Mouse (Mus musculus): Measurements from ENCODE around the gene Smok3b.
A peak's percentile ranks its signal among the peaks of the same experiment; 100 is the strongest.
"Not testable (repeated sequence)": the region's sequence is repeated elsewhere in the genome, so short reads cannot be mapped to it uniquely, and the experiment has no call there.

Gene Smok3b

GRCm38 (mm10) chr5:138020961-138021479 lies at the start of gene Smok3b, which contains the start of gene Smok3a:
Gene Smok3b (plus strand): TSS chr5:138021429.
Gene Smok3a (plus strand): TSS chr5:138021261.
- not testable (repeated sequence) for DNase-seq (ENCODE audit: low read depth, low spot score)

GRCm38 (mm10) chr5:137973161-137973560 lies 48.1 kb upstream of the Smok3b start:
- no peak for DNase-seq (ENCODE audit: low read depth, low spot score)

GRCm38 (mm10) chr5:137973738-137974137 lies 47.5 kb upstream of the Smok3b start:
- DNase-seq (ENCODE audit: low read depth, low spot score) = peak; percentile 51

- no peak for DNase-seq (ENCODE audit: low read depth, low spot score)
Measured at GRCm38 (mm10) chr5:137974724-137975123, 46.5 kb upstream of the Smok3b start.

GRCm38 (mm10) chr5:137975434-137975833 lies 45.8 kb upstream of the Smok3b start:
- no peak for DNase-seq (ENCODE audit: low read depth, low spot score)

GRCm38 (mm10) chr5:137977291-137977690 lies 43.9 kb upstream of the Smok3b start:
- no peak for DNase-seq (ENCODE audit: low read depth, low spot score)

GRCm38 (mm10) chr5:137979081-137979480 lies 42.1 kb upstream of the Smok3b start:
- no peak for DNase-seq (ENCODE audit: low read depth, low spot score)

- DNase-seq (ENCODE audit: low read depth, low spot score) = no peak
Measured at GRCm38 (mm10) chr5:137981300-137981699, 39.9 kb upstream of the Smok3b start, which contains the start of gene Azgp1. Gene Azgp1 (plus strand): TSS chr5:137981520.

GRCm38 (mm10) chr5:137986351-137986750 lies 34.9 kb upstream of the Smok3b start:
- no peak for DNase-seq (ENCODE audit: low read depth, low spot score)

- no peak for DNase-seq (ENCODE audit: low read depth, low spot score)
Measured at GRCm38 (mm10) chr5:138009437-138009836, 11.8 kb upstream of the Smok3b start.

GRCm38 (mm10) chr5:138012382-138012781 lies 8.8 kb upstream of the Smok3b start:
- no peak for DNase-seq (ENCODE audit: low read depth, low spot score)

GRCm38 (mm10) chr5:138016530-138016929 lies 4.7 kb upstream of the Smok3b start:
- no peak for DNase-seq (ENCODE audit: low read depth, low spot score)

GRCm38 (mm10) chr5:138016997-138017396 lies 4.2 kb upstream of the Smok3b start:
- no peak for DNase-seq (ENCODE audit: low read depth, low spot score)

GRCm38 (mm10) chr5:138019577-138019976 lies 1.7 kb upstream of the Smok3b start:
- DNase-seq (ENCODE audit: low read depth, low spot score) = not testable (repeated sequence)

- DNase-seq (ENCODE audit: low read depth, low spot score) = not testable (repeated sequence)
Measured at GRCm38 (mm10) chr5:138052894-138053293, 31.7 kb downstream of the Smok3b start, which contains the start of gene Smok3c. Gene Smok3c (plus strand): TSS chr5:138053194.

GRCm38 (mm10) chr5:138073803-138074202 lies 52.6 kb downstream of the Smok3b start:
- DNase-seq (ENCODE audit: low read depth, low spot score) = no peak

- DNase-seq (ENCODE audit: low read depth, low spot score) = no peak
Measured at GRCm38 (mm10) chr5:138075684-138076083, 54.5 kb downstream of the Smok3b start.

GRCm38 (mm10) chr5:138076148-138076547 lies 54.9 kb downstream of the Smok3b start:
- DNase-seq (ENCODE audit: low read depth, low spot score) = no peak

- DNase-seq (ENCODE audit: low read depth, low spot score) = no peak
Measured at GRCm38 (mm10) chr5:138080456-138080855, 59.2 kb downstream of the Smok3b start.

GRCm38 (mm10) chr5:138081446-138081845 lies 60.2 kb downstream of the Smok3b start:
- DNase-seq (ENCODE audit: low read depth, low spot score) = no peak

- DNase-seq (ENCODE audit: low read depth, low spot score) = no peak
Measured at GRCm38 (mm10) chr5:138083318-138083900, 62.2 kb downstream of the Smok3b start.

- DNase-seq (ENCODE audit: low read depth, low spot score) = no peak
Measured at GRCm38 (mm10) chr5:138083936-138084335, 62.7 kb downstream of the Smok3b start.

GRCm38 (mm10) chr5:138084507-138084906 lies 63.3 kb downstream of the Smok3b start:
- no peak for DNase-seq (ENCODE audit: low read depth, low spot score)

All from brain, adult 2 months (tissue).